Mouse (Mus musculus): ENCODE results near the gene Coa5. TPM values are rescaled to one million over a fixed set of nuclear protein-coding genes. Genes with fewer than 3 reads are reported as not detected.

Gene Coa5
- polyA plus RNA-seq, 1 experiment from 2014 or later: 73.9 TPM

DNA sequence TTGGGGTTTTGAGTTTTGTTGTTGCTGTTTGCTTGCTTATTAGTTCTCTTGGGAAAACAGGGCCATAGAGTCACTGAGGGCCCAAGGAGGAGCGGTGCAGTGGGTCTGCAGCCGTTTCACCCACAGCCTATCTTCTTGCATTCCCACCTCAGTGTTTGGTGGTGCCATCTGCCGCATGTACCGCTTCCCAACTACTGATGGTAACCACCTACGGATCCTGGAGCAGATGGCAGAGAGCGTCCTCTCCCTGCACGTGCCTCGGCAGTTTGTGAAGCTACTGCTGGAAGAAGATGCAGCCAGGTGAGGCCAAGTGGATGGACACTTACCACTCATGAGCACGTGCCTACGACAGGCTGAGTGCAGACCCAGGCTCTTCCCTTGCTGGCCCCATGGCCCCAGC is 61.8 kb downstream of the Coa5 start:
- H3K4me2 ChIP-seq (ENCODE audit: low read length): no peak overlapping the region
- H3K9ac ChIP-seq (replicated peaks; ENCODE audit: low read length): no peak overlapping the region
- DNase-seq (no peak), ATAC-seq (ENCODE audit: low FRiP score, low TSS enrichment) (no peak)
- no peaks in the 10 kb centered on the region for H3K27me3 ChIP-seq (ENCODE audit: control insufficient read depth, insufficient read depth, low read length)
- H3K4me1 ChIP-seq (ENCODE audit: control insufficient read depth, insufficient read depth, low read length): no peaks in the 10 kb centered on the region
- H3K9me3 ChIP-seq (ENCODE audit: control insufficient read depth, low read length): no peaks in the 10 kb centered on the region
- WGBS: 96% methylated on average over 10 of the region's 10 CpGs
- peaks cover 66% of the 10 kb centered on the region for H3K36me3 ChIP-seq (ENCODE audit: control insufficient read depth, insufficient read depth, low read length)
- no peak overlapping the region for H3K27ac ChIP-seq (replicated peaks; ENCODE audit: low read depth, low read length)
- no peak overlapping the region for H3K4me3 ChIP-seq (replicated peaks; ENCODE audit: low read depth, low read length)

Other genes starting within 250 kb of the Coa5 start
- 0.22 and 0.32 TPM in 2 replicates for gene Cnga3, start 215.7 kb downstream of the Coa5 start, polyA plus RNA-seq (2014; fragmentation: Nextera tagmentation; extraction: Ambion mirVana)
- 68.1 and 83.4 TPM in 2 replicates for gene Inpp4a, start 130.2 kb downstream of the Coa5 start, polyA plus RNA-seq (2014; fragmentation: Nextera tagmentation; extraction: Ambion mirVana)
- 130 and 137 TPM in 2 replicates for gene Unc50, start within 50 bp of the Coa5 start, polyA plus RNA-seq (2014; fragmentation: Nextera tagmentation; extraction: Ambion mirVana)
- 11.6 and 12.9 TPM in 2 replicates for gene Mgat4a, start 110.9 kb upstream of the Coa5 start, polyA plus RNA-seq (2014; fragmentation: Nextera tagmentation; extraction: Ambion mirVana)